Mouse (Mus musculus): ENCODE results near the gene Phf14. TPM values are rescaled to one million over a fixed set of nuclear protein-coding genes. Genes with fewer than 3 reads are reported as not detected.
A peak's percentile ranks its signal among the peaks of the same experiment; 100 is the strongest.
"Not testable (repeated sequence)": the region's sequence is repeated elsewhere in the genome, so short reads cannot be mapped to it uniquely, and the experiment has no call there.

Phf14 gene
- polyA plus RNA-seq (2014; fragmentation: Nextera tagmentation; extraction: Ambion mirVana): 98.9 and 106 TPM in 2 replicates

GRCm38 (mm10) chr6:11907269-11908032 is at the start of gene Phf14, which contains the start of gene Ndufa4:
Gene Phf14, plus strand, starts transcription at chr6:11907809.
Gene Ndufa4, minus strand, starts transcription at chr6:11907497.
- WGBS: under 1% methylated on average over 59 of the region's 59 CpGs
- peak; percentile 97 for ATAC-seq (ENCODE audit: insufficient number of reproducible peaks, insufficient read depth, low FRiP score, low read depth)

GRCm38 (mm10) chr6:11875364-11875763 is 32.2 kb upstream of the Phf14 start:
- H3K4me2 ChIP-seq (replicated peaks; ENCODE audit: low read depth, low read length); H3K9me3 ChIP-seq (ENCODE audit: control insufficient read depth, low read depth, low read length); H3K27me3 ChIP-seq (ENCODE audit: control insufficient read depth, insufficient read depth, low read length); H3K4me3 ChIP-seq (ENCODE audit: low read depth, low read length); H3K36me3 ChIP-seq (ENCODE audit: control insufficient read depth, insufficient read depth, low read length); H3K4me1 ChIP-seq (ENCODE audit: control insufficient read depth, insufficient read depth, low read length); ATAC-seq (ENCODE audit: insufficient number of reproducible peaks, insufficient read depth, low FRiP score, low read depth); H3K9ac ChIP-seq (replicated peaks; ENCODE audit: low read depth, low read length); H3K27ac ChIP-seq (ENCODE audit: low read length): not testable (repeated sequence)
- WGBS: no CpG with 5 or more reads among the region's 2 CpGs

More at GRCm38 (mm10) chr6:11907269-11908032, at the start of gene Phf14, which contains the start of gene Ndufa4:
- H3K27ac ChIP-seq (ENCODE audit: low read length): peak within 1 kb of the TSS; percentile 83
- H3K4me1 ChIP-seq (ENCODE audit: control insufficient read depth, insufficient read depth, low read length): no peaks in the 10 kb centered on the region; the same call in 1 of the 2 replicates
- peak within 1 kb of the TSS; percentile 88 for H3K9ac ChIP-seq (replicated peaks; ENCODE audit: low read depth, low read length)
- H3K27me3 ChIP-seq (ENCODE audit: control insufficient read depth, insufficient read depth, low read length): no peaks in the 10 kb centered on the region
- H3K4me2 ChIP-seq (replicated peaks; ENCODE audit: low read depth, low read length): peak within 1 kb of the TSS; percentile 55
- H3K9me3 ChIP-seq (ENCODE audit: control insufficient read depth, low read depth, low read length): no peaks in the 10 kb centered on the region
- H3K36me3 ChIP-seq (ENCODE audit: control insufficient read depth, insufficient read depth, low read length): peaks cover 15% of the 10 kb centered on the region
- H3K4me3 ChIP-seq (ENCODE audit: low read depth, low read length): peak within 1 kb of the TSS; percentile 81

- H3K4me2 ChIP-seq (replicated peaks; ENCODE audit: low read depth, low read length): no peak overlapping the region
- no peak for ATAC-seq (ENCODE audit: insufficient number of reproducible peaks, insufficient read depth, low FRiP score, low read depth)
- peaks cover 38% of the 10 kb centered on the region for H3K36me3 ChIP-seq (ENCODE audit: control insufficient read depth, insufficient read depth, low read length)
- H3K4me3 ChIP-seq (ENCODE audit: low read depth, low read length): no peak overlapping the region
- H3K9ac ChIP-seq (replicated peaks; ENCODE audit: low read depth, low read length): no peak overlapping the region
- H3K27ac ChIP-seq (ENCODE audit: low read length): no peak overlapping the region
- H3K9me3 ChIP-seq (ENCODE audit: control insufficient read depth, low read depth, low read length): no peaks in the 10 kb centered on the region
- H3K4me1 ChIP-seq (ENCODE audit: control insufficient read depth, insufficient read depth, low read length): no peaks in the 10 kb centered on the region
- no peaks in the 10 kb centered on the region for H3K27me3 ChIP-seq (ENCODE audit: control insufficient read depth, insufficient read depth, low read length)
- 74% methylated on average over 4 of the region's 4 CpGs for WGBS
Measured at GRCm38 (mm10) chr6:11900809-11901310, 6.7 kb upstream of the Phf14 start.

- WGBS: under 1% methylated on average over 5 of the region's 5 CpGs
- H3K4me1 ChIP-seq (ENCODE audit: control insufficient read depth, insufficient read depth, low read length): no peaks in the 10 kb centered on the region; the same call in 1 of the 2 replicates
- no peaks in the 10 kb centered on the region for H3K9me3 ChIP-seq (ENCODE audit: control insufficient read depth, low read depth, low read length)
- peak overlapping the region; percentile 88 for H3K9ac ChIP-seq (replicated peaks; ENCODE audit: low read depth, low read length)
- peak overlapping the region; percentile 83 for H3K27ac ChIP-seq (ENCODE audit: low read length)
- H3K4me2 ChIP-seq (replicated peaks; ENCODE audit: low read depth, low read length): peak overlapping the region; percentile 55
- peak overlapping the region; percentile 81 for H3K4me3 ChIP-seq (ENCODE audit: low read depth, low read length)
- ATAC-seq (ENCODE audit: insufficient number of reproducible peaks, insufficient read depth, low FRiP score, low read depth): no peak
- peaks cover 21% of the 10 kb centered on the region for H3K36me3 ChIP-seq (ENCODE audit: control insufficient read depth, insufficient read depth, low read length)
- no peaks in the 10 kb centered on the region for H3K27me3 ChIP-seq (ENCODE audit: control insufficient read depth, insufficient read depth, low read length)
Measured at GRCm38 (mm10) chr6:11906890-11907268, 730 bp upstream of the Phf14 start.

- no peaks in the 10 kb centered on the region for H3K9me3 ChIP-seq (ENCODE audit: control insufficient read depth, low read depth, low read length)
Measured at GRCm38 (mm10) chr6:11908170-11908569, 561 bp downstream of the Phf14 start.

GRCm38 (mm10) chr6:11925496-11926041 is 18.0 kb downstream of the Phf14 start:
- ATAC-seq (ENCODE audit: insufficient number of reproducible peaks, insufficient read depth, low FRiP score, low read depth): peak; percentile 95
- Histone ChIP-seq H3K36me3 (ENCODE audit: control insufficient read depth, insufficient read depth, low read length) (peaks cover 4% of the 10 kb centered on the region; the same call in 1 of the 2 replicates), H3K4me3 (ENCODE audit: low read depth, low read length) (peak overlapping the region; percentile 80), H3K4me1 (ENCODE audit: control insufficient read depth, insufficient read depth, low read length) (peaks cover 11% of the 10 kb centered on the region), H3K4me2 (replicated peaks; ENCODE audit: low read depth, low read length) (peak overlapping the region; percentile 48), H3K9ac (replicated peaks; ENCODE audit: low read depth, low read length) (peak overlapping the region; percentile 98), H3K27me3 (ENCODE audit: control insufficient read depth, insufficient read depth, low read length) (no peaks in the 10 kb centered on the region), H3K27ac (ENCODE audit: low read length) (peak overlapping the region; percentile 98), H3K9me3 (ENCODE audit: control insufficient read depth, low read depth, low read length) (no peaks in the 10 kb centered on the region)
- under 1% methylated on average over 20 of the region's 20 CpGs for WGBS

More at GRCm38 (mm10) chr6:11908170-11908569, 561 bp downstream of the Phf14 start:
- H3K36me3 ChIP-seq (ENCODE audit: control insufficient read depth, insufficient read depth, low read length): peaks cover 12% of the 10 kb centered on the region; the same call in 1 of the 2 replicates
- H3K4me2 ChIP-seq (replicated peaks; ENCODE audit: low read depth, low read length): peak overlapping the region; percentile 55
- 0 out of 2 replicates have a peak, but pooled peaks have one; percentile 17 for ATAC-seq (ENCODE audit: insufficient number of reproducible peaks, insufficient read depth, low FRiP score, low read depth)
- 0 out of 2 replicates have a peak overlapping the region, but pooled peaks have one; percentile 83 for H3K27ac ChIP-seq (ENCODE audit: low read length)
- H3K4me1 ChIP-seq (ENCODE audit: control insufficient read depth, insufficient read depth, low read length): no peaks in the 10 kb centered on the region; the same call in 1 of the 2 replicates
- WGBS: 24% methylated on average over 7 of the region's 7 CpGs
- H3K9ac ChIP-seq (replicated peaks; ENCODE audit: low read depth, low read length): peak overlapping the region; percentile 88
- peak overlapping the region; percentile 81 for H3K4me3 ChIP-seq (ENCODE audit: low read depth, low read length)
- H3K27me3 ChIP-seq (ENCODE audit: control insufficient read depth, insufficient read depth, low read length): no peaks in the 10 kb centered on the region

- Histone ChIP-seq H3K9ac (replicated peaks; ENCODE audit: low read depth, low read length) (peak overlapping the region; percentile 98), H3K4me2 (replicated peaks; ENCODE audit: low read depth, low read length) (peak overlapping the region; percentile 48), H3K36me3 (ENCODE audit: control insufficient read depth, insufficient read depth, low read length) (peaks cover 4% of the 10 kb centered on the region; the same call in 1 of the 2 replicates), H3K27ac (ENCODE audit: low read length) (peak overlapping the region; percentile 98), H3K4me1 (ENCODE audit: control insufficient read depth, insufficient read depth, low read length) (peaks cover 11% of the 10 kb centered on the region), H3K27me3 (ENCODE audit: control insufficient read depth, insufficient read depth, low read length) (no peaks in the 10 kb centered on the region), H3K4me3 (ENCODE audit: low read depth, low read length) (peak overlapping the region; percentile 80), H3K9me3 (ENCODE audit: control insufficient read depth, low read depth, low read length) (no peaks in the 10 kb centered on the region)
- ATAC-seq (ENCODE audit: insufficient number of reproducible peaks, insufficient read depth, low FRiP score, low read depth): peak; percentile 76
- under 1% methylated on average over 40 of the region's 40 CpGs for WGBS
Measured at GRCm38 (mm10) chr6:11926082-11926595, 18.5 kb downstream of the Phf14 start.

GRCm38 (mm10) chr6:11927485-11927884 is 19.9 kb downstream of the Phf14 start:
- no peak overlapping the region for H3K27ac ChIP-seq (ENCODE audit: low read length)
- H3K9me3 ChIP-seq (ENCODE audit: control insufficient read depth, low read depth, low read length): no peaks in the 10 kb centered on the region
- 0 out of 2 replicates have a peak overlapping the region, but pooled peaks have one; percentile 98 for H3K9ac ChIP-seq (replicated peaks; ENCODE audit: low read depth, low read length)
- WGBS: 69% methylated on average over 6 of the region's 6 CpGs
- peaks cover 4% of the 10 kb centered on the region; the same call in 1 of the 2 replicates for H3K36me3 ChIP-seq (ENCODE audit: control insufficient read depth, insufficient read depth, low read length)
- no peak for ATAC-seq (ENCODE audit: insufficient number of reproducible peaks, insufficient read depth, low FRiP score, low read depth)
- 0 out of 2 replicates have a peak overlapping the region, but pooled peaks have one; percentile 22 for H3K4me2 ChIP-seq (replicated peaks; ENCODE audit: low read depth, low read length)
- H3K27me3 ChIP-seq (ENCODE audit: control insufficient read depth, insufficient read depth, low read length): no peaks in the 10 kb centered on the region
- H3K4me3 ChIP-seq (ENCODE audit: low read depth, low read length): peak overlapping the region; percentile 80; the same call in 1 of the 2 replicates
- H3K4me1 ChIP-seq (ENCODE audit: control insufficient read depth, insufficient read depth, low read length): peaks cover 11% of the 10 kb centered on the region

Measured in stomach, embryonic 14.5 days (tissue).